Mouse (Mus musculus): ENCODE measurements around the gene Ptma.
"Not testable (repeated sequence)": the region's sequence is repeated elsewhere in the genome, so short reads cannot be mapped to it uniquely, and the experiment has no call there.

Gene Ptma

DNA sequence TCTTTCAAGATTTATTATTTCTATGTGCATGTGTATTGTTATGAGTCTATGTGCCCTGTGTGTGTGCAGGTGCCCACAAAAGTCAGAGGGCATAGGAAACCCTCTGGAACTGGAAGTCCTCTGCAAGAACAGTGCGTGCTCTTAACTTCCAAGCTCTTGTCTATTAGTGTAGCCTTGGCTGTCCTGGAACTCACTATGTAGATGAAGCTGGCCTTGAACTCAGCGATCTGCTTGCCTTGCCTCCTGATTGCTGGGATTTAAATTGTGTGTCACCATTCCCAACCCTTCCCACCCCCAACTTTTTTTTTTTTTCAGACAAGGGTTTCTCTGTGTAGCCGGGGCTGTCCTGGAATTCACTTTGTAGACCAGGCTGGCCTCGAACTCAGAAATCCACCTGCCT is 30.2 kb upstream of the Ptma start:
- DNase-seq (ENCODE audit: low spot score in 2 of 2): no peak

DNA sequence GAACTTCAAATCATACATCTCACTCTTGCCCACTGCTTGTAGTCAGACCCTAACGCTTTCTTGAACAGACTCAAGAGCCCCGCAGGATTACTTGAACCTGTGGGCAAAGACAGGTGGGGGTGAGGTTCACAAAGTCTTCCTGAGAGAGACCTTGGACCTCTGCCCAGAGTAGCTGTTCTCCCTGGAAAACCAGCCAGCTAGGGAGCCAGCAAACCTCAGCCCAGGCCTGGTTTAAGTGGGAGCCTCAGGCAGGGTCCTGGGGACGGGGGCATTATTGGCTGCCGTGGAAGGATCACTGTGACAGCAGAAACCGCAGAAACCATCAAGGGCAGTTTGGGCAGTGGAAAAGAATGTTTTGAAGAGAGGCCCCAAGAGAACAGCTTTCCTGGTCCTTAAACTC is 29.2 kb upstream of the Ptma start:
- no peak for DNase-seq (ENCODE audit: low spot score in 2 of 2)

DNA sequence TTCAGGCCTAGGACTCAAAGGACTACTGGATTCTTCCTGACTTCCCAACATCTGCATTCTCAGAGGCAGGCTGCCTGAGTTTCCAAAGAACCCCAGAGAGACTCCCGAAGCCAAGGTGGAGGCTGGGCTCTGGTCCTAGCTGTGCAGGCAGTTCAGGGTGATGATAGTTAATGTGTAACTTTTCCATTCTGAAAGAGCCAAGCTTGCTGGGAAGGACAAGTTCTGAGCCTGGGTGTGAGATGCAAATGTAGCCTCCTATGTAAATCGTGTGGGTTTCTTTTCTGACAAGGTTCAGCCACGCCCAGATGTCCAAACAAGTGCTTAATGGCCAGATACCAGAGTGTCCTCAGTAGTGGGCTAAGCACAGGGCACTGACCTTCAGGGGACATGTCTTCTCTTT is 28.5 kb upstream of the Ptma start:
- DNase-seq (ENCODE audit: low spot score in 2 of 2): no peak

DNA sequence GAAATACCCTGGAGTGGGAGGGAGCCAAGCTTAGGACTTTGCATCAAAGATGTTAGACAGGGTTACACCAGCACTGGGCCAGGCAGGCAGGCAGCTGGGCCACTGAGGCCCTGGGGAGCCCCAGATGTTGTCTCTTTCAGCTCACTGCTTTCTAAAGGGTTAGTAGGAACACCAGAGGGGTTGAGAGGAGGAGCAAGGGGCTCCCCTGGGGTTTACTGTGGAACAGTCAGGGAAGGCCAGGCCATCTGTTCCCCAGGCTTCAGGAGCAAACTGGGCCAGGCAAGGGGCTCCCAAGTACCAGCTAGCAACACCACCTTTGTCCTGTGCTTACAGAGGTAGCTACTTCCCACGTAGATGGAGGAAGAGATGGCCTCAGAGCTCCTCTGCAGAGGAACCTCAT is 27.9 kb upstream of the Ptma start:
- no peak for DNase-seq (ENCODE audit: low spot score in 2 of 2)

DNA sequence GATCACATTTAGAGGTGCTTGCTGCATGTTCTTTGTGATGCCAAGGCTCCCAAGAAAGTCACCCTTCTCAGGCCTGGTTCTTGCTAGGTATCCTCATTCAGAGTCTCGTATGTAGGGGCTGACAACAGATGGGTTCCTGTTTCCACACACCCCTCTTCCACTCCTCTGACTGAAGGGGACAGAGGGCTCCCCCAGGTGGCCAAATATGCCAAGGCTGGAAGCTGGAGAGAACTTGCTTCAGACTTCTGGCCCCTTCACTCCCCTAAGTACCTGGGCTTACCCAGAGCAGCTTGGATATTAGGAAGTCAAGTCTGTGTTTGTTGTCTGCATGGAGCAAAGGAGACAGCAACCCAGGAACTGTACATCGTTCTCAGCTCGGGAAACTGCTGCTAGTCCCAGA is 26.6 kb upstream of the Ptma start:
- peak; percentile 67 to 78 for DNase-seq (ENCODE audit: low spot score in 2 of 2)

DNA sequence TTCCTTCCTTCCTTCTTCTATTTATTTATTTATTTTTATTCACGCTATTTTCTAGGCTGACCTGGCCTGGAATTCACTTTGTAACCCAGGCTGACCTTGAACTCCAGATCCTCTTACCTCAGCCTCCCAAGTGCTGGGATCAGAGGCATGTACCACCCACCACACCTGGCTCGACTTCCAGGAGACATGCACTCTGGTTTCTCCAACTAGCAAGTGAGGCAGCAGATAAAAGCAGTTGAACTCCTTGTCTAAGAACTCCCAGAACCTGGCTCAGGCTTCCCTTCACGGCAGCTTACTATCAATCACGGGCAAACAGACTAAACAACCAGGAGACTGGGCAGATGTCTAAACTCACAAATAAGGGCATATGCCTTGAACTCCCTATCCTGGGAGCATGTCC is 25.8 kb upstream of the Ptma start:
- no peak for DNase-seq (ENCODE audit: low spot score in 2 of 2)

DNA sequence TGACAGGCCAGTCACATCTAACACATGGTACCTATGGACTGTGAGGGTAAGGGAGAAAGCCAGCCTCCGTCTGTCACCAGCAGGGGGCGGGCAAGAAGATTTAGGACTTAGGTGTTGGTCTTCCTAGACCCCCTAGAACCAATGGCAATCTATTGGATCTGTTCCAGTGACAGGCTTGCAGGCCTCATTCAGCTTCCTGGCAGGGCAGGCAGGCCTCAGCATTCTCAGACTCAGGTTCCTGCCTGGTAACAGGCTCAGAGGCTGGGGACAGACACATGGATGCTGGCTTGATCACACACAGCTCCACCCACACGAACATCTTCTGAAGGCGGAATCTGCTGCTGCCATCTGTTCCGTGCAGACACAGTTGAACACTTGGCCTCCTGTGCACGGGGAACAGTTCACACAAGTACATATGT is 25.4 kb upstream of the Ptma start:
- peak; percentile 66 to 79 for DNase-seq (ENCODE audit: low spot score in 2 of 2)

DNA sequence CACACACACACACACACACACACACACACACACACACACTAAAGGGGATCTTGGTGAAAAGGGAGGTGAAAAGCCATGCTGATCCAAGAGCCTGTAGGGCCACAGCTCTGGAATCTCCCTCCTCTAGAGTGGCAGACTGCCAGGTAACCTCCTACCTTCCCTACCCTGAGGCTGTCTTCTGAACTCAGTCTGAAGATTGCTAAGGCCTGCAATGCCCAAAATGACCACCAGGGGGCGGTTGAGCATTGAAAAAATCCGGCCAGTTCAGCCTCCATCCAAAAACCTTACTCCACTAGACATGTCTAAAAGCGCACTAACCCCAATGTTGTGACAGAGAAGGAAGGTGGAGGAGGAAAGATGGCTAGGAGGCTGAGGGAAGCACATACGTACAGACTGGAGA is 25.0 kb upstream of the Ptma start:
- peak; percentile 91 to 94 for DNase-seq (ENCODE audit: low spot score in 2 of 2)

DNA sequence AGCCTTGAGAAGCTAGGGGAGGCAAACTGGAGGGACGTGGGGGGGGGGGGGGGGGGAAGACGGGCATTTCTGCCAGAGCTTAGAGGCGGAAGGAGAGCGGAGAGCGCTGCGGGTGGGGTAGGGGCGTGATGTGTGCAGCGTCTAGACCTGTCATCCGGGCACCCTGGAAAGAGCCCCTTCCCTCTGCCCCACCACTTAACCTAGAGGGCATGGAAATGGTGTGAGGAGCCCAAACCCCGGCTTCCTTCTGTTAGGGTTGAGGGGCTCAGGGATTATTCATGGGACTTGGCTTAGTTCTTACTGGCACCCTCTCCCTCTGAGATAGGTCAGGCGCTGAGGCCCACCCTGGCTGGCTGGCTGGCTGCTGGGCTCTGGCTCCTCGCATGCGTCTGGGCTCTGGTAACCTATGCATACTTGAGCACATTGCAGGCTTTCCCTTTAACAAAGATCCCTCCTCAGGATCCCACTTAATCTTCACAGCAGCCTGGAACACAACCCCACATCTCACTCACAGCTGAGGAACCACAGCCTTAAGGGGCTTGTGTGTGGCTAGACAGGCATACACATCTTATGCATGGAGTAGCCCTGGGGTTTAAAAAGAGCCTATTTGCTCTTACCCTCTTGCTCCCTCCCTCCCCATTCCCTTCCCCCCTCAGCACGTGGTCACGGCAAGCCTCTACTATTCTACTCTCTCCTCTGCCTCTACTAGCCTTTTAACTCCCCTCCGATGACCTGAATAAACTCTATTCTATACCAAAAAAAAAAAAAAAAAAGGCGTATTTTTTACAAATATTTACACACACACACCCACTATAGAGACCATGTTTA is 24.1 kb upstream of the Ptma start:
- no peak for DNase-seq (ENCODE audit: low spot score in 2 of 2)

DNA sequence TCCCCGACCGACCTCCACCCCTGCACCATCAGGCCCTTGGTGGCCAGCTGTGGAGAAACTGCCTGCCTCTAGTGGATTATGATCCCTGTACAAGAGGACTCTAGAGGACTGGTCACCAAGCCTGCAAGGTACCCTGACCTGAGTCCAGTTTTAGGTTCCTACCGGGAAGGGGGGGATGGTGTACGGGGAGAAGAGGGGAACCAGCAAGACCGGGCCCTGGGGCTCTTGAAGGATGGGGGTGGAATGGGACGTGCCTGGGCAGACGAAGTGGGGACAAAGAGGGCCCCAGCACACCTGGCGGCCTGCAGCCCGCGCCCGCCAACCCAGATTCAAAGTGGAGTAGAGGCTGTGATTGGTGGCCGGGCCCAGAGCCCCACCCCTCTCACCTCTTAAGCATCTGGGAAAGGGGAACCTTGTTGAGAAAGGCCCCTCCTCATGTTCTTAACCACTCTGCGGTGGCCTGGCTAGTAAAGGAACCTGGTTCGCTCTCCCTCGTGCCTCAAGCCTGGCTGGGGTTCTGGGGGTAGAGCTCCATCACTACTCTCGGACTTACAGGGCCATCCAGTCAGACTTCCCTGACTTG is 23.3 kb upstream of the Ptma start:
- peak; percentile 41 to 54 for DNase-seq (ENCODE audit: low spot score in 2 of 2)

DNA sequence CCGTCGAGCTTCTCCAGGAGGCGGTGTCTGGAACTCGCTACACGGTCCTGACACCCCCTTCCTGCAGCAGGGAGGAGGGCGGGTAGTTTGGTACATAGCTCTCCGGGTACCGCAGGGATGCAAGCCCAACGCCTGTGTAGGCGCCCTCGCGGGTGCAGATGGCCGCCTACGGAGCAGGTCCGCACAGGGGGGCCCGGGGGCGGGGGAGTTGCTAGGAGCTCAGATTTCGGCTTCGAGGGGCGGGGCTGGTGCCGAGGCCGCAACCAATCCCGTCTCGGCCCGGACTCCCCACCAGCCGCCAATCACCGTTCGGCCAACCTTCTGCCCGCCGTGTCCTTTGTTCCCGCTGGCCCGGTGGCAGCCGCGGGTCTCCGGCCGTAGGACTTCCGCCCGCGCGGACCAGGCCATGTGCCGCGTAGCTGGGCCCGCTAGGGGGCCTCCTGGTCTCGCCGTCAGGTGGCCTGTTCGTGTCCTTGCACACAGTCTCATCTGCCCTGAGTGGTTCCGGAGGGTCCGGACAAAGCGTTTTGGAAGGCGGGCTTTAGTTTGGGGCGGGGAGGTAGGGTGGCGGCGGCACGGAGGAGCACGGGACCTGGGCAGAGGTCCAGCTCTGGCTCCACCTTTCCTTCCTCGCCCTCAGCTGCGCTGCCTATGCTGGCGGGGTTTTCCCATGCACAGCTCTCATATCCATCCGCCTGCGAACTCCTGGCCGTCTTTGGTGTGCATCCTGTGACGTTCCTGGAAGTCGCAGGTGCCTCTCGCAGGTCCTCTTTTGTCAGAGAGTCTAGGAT is 22.4 kb upstream of the Ptma start:
- peak; percentile 74 to 77 for DNase-seq (ENCODE audit: low spot score in 2 of 2)

DNA sequence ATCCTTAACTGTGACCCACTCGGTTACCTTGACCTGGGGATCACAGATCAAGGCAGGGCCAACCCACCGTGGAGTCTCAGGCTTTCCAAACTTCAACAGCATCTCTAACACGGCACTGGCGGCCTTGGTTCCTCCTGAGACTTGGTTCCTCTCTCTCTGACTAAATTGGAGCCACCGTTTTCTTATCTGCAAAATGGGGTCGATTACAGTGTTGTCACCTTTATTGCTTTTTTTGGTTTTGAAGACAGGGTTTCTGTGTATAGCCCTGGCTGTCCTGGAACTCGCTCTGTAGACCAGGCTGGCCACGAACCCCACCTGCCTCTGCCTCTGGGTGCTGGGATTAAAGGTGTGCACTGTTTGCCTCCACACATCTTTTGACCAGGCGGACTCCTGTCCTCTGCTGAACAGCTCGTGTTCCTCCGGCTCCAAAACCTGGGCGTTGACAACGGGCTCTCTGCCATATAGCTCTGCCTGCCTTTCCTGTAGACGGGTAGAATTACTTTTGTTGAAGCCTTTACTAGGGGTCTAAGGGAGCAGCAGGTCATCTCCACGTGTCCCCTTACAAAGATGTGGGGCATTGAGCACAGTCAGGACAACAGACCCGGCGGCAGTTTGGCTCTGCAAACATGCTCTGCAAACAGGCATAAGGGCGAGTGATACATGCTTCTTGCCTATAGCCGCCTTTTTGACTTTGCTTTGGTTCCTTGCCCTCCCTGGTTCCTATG is 21.7 kb upstream of the Ptma start:
- DNase-seq (ENCODE audit: low spot score in 2 of 2): no peak

DNA sequence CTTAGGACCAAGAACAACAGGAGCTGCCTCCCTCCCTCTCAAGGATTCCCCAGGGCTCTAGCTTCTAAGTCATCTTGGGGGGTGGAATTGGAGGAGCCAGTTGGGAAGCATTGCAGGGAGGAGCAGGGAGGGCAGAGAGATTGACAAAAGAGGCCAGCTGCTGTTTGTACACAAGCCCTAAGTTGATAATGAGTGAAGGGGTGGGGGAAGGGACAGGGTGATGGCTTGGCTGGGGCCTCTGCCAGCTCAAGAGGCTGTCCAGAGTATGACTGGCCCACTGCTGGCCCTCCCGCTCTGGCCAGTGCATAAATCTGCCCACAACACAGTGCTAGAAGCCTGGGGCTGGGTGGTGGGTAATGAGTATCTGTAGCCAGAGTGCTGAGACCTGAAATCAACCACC is 21.1 kb upstream of the Ptma start:
- no peak for DNase-seq (ENCODE audit: low spot score in 2 of 2)

DNA sequence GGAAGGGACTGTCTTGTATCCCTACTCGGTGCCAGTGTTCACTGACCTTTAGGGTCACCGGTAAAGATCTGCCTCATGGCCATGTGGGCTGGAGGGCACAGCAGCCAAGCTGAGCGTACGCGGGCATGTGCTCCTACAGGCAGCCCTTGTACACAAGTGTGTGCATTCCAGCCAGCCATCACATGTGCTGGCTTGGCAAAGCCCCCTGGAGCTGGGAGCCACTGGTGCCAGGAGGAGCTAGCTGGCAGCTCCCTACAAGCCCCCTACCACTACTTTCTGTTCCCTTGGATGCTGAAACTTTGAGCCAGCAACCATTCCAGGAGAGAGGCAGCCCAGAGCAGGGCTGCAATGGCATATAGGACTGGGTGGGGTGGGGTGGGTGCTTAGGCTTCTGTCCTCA is 20.1 kb upstream of the Ptma start:
- DNase-seq (ENCODE audit: low spot score in 2 of 2): no peak

DNA sequence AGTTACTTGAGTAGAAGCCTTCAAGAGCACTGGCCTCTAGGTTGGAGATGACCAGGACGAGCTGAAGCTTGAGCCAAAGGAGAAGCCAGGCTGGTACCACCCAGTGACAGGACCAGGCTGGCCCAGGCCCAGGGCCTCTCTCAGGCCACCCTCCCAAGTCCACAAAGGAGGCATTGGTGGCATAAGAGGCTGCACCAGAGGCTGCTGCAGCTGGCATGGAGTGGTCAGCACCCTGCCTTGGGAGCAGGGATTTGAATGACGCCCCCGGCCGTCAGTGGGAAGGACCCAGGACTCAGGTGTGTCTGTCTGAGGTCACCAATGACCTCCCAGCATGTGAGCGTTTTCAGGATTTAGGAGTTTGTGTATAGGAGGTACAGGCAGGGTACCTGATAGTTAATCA is 18.7 kb upstream of the Ptma start:
- DNase-seq (ENCODE audit: low spot score in 2 of 2): no peak

DNA sequence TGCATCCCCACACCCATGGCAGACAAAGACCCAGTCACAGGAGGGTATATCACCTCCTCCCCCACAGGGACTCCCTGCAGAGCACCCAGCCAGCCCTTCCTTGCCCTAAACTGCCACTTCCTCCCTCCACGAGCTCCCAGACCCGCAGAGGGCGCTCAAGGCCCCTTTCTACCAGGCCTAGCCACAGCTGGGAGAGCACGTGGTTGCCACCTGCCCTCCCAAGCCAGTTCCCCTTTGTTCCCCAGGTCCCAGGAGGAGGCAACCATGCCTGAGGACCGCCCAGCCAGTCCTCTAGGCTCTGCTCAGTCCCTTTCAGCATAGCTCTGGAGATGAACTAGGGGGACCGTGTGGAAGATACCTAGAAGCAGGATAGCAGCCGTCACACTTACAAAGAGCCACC is 17.1 kb upstream of the Ptma start:
- peak; percentile 87 to 91 for DNase-seq (ENCODE audit: low spot score in 2 of 2)

DNA sequence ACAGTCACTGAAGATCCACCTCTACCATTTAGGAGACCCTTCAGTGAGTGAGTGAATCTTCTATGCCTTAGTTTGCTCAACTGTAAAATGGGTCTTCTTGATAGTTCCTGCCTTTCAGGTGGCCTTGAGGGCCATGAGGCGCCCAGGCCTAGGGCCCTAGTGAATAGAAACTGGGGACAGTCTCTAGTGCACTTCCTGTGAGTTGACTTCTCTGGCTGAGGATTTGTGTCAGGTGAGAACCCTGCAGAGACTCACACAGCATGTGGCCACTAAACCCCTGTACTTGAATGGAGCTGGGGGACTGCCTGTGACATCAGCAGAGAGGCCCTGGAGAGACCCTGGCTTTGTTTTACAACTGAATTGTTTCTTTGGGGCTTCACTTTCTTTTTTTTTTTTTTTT is 16.3 kb upstream of the Ptma start:
- DNase-seq (ENCODE audit: low spot score in 2 of 2): no peak

DNA sequence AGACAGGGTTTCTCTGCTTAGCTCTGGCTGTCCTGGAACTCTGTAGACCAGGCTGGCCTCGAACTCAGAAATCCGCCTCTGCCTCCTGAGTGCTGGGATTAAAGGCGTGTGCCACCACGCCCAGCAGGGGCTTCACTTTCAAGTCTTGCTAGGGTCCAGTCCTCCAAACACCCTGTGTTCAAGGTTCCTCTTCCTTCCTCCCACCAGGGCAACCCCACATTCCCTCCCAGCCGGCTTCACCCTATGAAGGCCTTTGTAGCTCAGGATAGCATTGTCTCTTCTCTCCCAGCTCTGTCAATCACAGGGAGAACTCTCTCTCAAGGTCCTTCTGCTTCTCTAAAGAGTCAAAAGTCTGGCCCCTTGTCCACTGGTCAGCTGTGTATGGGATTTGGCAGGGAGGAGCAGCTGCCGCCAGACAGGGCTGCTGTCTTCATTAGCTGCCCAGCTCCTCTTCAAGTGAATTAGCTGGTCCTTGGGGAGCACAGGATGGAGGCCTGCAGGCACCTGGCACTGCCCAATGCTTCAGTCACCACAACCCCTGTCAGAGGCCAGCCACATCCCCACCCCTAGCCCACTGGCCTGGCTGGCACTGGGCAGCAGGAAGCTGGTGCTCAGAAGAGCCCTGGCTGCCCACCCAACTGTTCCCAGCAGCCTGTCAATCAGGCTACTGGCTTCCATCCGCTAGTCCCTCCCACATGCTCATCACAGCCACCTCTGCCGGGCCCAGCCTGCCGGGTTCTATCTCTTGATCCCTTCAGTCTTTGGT is 15.7 kb upstream of the Ptma start:
- no peak for DNase-seq (ENCODE audit: low spot score in 2 of 2)

DNA sequence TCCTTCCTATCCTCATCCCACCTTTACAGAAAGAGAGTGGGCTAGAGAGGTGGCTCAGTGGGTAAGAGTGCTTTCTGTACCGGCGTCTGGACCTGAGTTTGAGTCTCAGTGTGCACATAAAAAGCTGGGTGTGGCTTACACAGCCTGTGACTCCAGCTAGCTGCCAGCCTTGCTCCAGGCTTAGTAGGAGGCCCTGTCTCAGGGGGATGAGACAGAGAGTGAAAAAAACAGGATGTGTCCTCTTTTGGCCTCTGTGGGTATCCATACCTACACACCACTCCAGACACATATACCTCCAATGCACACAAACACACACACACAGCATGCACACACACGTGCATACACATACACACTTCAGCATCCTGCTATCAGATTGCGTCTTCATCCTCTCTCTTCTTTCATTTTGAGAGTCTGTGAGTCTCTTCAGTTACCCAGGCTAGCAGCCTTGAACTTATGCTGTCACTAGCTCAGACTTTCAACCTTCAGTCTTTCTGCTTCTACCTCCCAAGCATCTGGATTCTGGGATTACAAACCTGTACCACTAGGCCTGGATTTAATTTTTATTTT is 14.3 kb upstream of the Ptma start:
- no peak for DNase-seq (ENCODE audit: low spot score in 2 of 2)

DNA sequence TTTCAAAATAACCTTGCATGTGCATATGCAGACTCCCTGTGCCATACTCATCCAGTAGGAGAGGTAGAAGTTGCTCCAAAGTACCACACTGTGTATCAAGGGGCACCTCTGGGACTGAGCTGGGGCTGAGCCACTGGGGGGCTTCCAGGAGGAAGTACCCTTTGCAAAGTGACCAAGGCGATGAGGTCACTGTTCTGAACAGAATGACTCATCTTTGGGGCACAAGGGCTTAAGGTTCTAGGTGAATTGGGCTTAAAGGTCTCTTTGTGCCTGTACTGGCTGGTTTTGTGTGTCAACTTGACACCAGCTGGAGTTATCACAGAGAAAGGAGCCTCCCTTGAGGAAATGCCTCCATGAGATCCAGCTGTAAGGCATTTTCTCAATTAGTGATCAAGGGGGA is 13.5 kb upstream of the Ptma start:
- not testable (repeated sequence) for DNase-seq (ENCODE audit: low spot score in 2 of 2)

Data from spleen, postnatal 14 days (tissue).